Mouse (Mus musculus) spleen, postnatal 4 days (tissue): ENCODE results near the gene Gprc5b.

ENCODE experiments used
- DNase-seq, 2 experiments: peaks; one replicate each; pipeline ENCODE4 v3.0.0; 2022; ENCODE audit warnings: low spot score in 2 of 2

Gene Gprc5b

GRCm38 (mm10) chr7:118949749-118950148 is 45.3 kb downstream of the Gprc5b start:
- DNase-seq, result no peak

DNA sequence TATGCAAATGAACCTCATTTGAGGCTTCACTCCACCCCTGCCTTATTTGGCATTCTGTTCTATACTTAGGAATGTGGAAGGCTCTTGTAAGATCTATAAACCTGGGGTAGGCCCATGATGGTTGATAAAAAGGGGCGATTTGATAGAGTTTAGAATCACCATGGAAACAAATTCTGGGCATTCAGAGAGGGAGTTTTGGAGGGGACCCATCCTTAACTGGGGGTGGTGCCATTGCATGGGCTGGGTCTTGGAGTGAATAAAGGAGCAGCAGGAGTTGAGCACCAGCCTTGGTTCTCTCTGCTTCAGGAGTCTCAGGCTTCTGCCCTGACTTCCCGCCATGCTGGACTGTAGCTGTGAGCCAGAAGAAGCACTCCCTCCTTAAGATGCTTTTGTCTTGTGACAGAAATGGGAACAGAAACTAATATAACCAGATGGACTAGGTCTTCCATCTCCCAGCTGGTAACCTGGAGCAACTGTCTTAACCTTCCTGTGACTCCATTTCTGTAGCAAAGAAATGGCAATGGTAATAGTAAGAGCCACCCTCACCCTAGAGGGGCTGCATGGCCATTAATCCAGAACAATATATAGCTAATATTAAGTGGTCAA is 46.2 kb downstream of the Gprc5b start:
- DNase-seq, result no peak

- no peak for DNase-seq
Observed at GRCm38 (mm10) chr7:118947241-118947640, 47.8 kb downstream of the Gprc5b start.

DNA sequence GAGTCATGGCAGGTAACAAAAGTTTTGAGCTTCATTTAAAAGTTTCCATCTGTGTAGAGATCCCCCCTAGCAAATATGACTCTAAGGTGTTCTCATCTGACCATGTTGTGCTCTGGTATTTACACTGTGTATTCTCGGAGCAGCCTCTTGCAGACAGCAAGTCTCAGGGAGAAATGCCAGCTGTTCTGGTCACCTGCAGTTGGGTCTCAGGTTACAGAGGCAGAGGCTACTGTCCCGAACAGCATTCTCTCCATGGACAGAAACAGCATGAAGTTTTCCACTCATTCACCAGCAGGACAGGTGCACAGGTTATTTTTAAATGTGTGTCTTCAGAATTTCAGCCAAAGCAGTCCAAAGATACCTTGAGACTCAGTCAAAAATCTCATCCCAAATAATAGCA is 50.1 kb downstream of the Gprc5b start:
- no peak for DNase-seq

DNA sequence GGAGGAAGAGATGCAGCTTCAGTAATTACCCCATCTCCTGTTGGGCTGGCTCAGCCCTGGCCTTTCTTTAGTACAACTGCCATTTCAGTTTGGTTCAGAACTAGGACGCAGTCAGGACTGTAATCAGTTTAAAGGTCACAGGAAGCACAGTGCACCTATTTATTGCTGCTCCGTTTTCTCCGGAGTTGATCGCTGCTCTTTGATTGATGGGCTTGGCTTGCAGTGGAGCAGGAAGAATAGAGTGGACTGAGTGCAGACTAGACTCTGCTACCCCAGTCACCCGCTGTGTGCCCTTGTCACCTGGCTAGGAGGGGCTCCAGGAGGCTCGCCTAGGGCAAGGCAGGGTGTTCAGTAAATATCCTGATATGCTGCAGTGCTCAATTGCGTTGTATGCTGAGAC is 51.8 kb downstream of the Gprc5b start:
- DNase-seq, result no peak

GRCm38 (mm10) chr7:118942297-118942696 is 52.7 kb downstream of the Gprc5b start:
- no peak for DNase-seq

DNA sequence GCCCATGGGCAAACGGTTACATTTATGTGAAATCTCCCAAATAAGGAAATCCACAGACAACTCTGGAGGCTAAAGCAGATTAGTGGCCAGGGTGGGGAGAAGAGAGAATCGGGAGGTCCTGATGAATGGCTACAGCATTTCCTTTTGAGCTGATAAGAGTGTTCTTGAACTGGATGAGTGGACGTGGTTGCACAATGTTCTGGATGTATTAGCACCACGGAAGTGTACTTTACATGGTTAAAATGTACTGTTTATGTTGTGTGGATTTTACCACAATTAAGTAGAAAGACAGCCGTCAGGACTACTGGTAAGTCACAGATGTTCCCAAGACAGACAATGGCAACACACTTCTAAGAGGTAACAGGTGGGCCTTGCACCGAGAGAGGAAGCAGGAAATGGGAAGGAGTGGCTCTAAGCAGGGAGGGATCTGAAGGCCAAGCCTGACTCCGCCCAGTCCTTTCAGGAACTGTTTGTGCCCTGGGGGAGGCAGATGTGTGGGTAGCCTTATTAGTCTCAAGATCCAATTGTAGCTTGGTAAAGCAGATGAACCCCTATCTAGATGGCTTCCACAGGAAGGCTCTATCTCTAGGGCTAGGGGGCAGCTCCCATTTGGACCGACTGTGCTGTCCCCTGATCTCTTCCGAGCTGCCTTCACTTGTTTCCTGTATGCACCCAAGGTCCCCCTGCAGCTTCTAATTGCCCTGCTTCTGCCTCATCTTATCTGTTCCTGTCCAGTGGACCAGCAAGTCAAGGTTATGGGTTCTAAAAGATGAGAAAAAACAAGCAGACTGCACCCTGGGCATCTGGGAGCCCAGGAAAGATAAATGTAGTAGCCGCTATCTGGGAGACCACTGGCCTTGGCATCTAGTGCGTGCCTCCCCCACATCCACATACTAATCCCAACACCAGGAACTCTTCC is 57.3 kb downstream of the Gprc5b start:
- DNase-seq, result no peak

DNA sequence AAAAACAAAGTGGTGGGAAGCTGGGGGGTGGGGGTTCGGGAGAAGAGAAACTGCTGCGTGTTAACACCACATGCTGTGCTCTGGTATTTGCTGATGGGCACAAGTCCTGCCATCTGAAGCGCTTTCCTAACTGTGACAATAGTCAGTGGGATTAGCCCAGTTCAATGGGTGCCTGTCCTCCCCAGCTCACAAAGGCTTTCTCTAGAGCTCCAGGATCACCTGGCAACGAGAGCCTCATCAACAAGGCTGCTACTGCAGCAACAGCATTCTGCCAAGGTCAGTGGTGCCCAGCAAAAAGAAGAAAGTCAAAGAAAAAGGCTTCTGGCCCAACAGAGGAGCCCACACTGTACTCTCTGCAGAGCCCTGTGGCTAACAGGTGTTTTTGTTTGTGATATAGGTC is 58.2 kb downstream of the Gprc5b start:
- no peak for DNase-seq

DNA sequence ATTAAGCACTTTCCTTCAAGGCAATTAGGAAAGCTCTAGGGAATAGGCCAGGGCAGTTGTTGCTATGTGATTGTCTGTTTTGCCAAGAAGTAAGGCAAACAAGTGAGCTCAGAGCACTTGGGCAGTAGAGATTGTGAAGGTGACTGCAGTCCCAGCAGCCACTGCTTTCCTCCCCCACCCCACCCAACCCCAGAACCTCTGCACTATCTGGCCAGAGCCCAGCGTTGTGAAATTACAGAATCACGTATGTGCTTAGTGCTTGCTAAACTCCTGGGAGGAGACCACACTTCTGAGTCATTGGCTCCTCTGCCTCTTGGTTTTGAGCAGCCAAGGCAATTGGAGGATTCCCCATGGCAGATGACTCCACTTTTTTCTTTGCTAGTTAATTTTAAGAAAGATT is 59.7 kb downstream of the Gprc5b start:
- DNase-seq, result no peak

- DNase-seq, result no peak
Observed at GRCm38 (mm10) chr7:118931502-118932395, 63.3 kb downstream of the Gprc5b start.

DNA sequence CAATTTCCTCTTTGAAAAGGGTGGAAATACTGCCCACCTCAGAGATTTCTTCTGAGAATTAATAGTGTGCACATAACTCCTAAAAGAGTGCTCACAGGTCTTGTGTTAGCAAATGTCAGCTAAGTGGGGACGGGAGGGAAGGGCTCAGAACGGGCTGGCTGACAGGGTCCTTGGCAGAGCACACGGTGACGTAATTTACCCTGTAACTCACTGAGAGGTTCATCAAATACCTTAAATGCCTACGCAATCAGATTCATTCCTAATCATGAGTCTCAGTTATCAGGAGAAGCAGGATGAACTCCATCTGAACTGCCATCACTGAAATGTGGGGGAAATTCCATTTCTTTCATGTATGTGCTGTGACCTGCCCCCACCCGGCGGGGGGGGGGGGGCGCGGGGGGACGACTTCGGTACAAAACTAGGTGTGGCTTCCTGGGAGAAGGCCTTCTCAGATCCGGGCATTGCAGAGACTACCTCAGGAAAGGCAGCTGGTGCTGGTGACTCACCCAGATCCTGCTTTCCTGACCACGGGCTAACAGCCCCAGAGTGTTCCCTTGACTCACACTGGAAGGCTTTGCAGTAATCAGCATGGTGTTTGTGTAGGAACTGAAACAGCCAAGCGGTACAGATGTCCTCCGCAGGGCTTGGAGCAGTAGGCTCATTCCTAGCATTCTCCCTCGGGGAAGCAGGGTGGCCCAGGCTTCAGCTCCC is 65.3 kb downstream of the Gprc5b start:
- DNase-seq, result no peak

GRCm38 (mm10) chr7:118928916-118929315 is 66.1 kb downstream of the Gprc5b start:
- DNase-seq, result no peak

- DNase-seq, result no peak
Observed at GRCm38 (mm10) chr7:118928316-118928715, 66.7 kb downstream of the Gprc5b start.

DNA sequence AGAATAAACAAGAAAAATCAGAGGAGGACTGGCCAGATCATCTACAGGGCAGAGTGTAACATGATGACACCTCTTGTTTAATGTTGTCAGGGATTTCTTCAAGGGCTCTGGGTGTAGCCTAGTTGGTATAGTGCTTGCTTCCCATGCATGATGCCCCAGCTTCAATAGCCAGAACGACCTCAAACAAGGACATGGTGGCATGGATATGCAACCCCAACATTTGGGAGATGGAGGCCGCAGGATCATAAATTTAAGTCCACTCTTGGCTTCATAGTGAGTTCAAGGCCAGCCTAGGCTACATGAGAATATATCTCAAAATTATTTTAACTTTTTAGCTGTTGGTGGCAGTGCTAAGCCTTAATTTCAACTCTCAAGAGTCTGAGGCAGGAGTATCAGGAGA is 67.7 kb downstream of the Gprc5b start:
- DNase-seq, result no peak

GRCm38 (mm10) chr7:118926516-118927260 is 68.3 kb downstream of the Gprc5b start:
- DNase-seq, result no peak

DNA sequence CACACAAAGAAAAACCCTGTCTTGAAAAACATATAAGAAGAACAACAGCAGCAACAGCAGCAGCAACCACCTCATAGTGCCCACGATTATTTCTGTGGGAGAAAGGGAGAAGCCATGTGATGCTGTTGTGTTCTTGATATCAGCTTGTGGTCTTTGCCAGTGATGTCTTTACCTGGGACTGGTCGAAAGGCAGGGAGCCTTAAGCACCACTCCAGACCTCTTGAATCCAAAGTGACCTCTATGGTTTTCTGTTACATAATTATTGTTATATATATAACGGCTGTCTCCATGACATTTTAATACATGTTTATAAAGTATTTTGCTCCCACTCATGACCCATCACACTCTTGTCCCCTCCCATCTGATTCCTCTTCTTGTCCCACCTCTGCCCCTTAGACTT is 69.5 kb downstream of the Gprc5b start:
- no peak for DNase-seq

- no peak for DNase-seq
Observed at GRCm38 (mm10) chr7:118922441-118923202, 72.4 kb downstream of the Gprc5b start.
